Mouse (Mus musculus): ENCODE results near the gene Apol8.
A peak's percentile ranks its signal among the peaks of the same experiment; 100 is the strongest.

The Apol8 gene

GRCm38 (mm10) chr15:77788356-77788755, 31.6 kb upstream of the Apol8 start:
- DNase-seq (ENCODE audit: extremely low spot score, low read depth, low spot score): no peak

GRCm38 (mm10) chr15:77785807-77786206, 29.0 kb upstream of the Apol8 start:
- DNase-seq (ENCODE audit: extremely low spot score, low read depth, low spot score): no peak

- DNase-seq (ENCODE audit: extremely low spot score, low read depth, low spot score): no peak
Measured at GRCm38 (mm10) chr15:77784039-77784824, 27.4 kb upstream of the Apol8 start.

- DNase-seq (ENCODE audit: extremely low spot score, low read depth, low spot score): no peak
Measured at GRCm38 (mm10) chr15:77782449-77783014, 25.7 kb upstream of the Apol8 start.

GRCm38 (mm10) chr15:77775186-77775963, 18.6 kb upstream of the Apol8 start:
- peak; percentile 46 for DNase-seq (ENCODE audit: extremely low spot score, low read depth, low spot score)

- DNase-seq (ENCODE audit: extremely low spot score, low read depth, low spot score): no peak
Measured at GRCm38 (mm10) chr15:77774303-77774702, 17.5 kb upstream of the Apol8 start.

- DNase-seq (ENCODE audit: extremely low spot score, low read depth, low spot score): no peak
Measured at GRCm38 (mm10) chr15:77773099-77773915, 16.5 kb upstream of the Apol8 start.

GRCm38 (mm10) chr15:77770942-77771341, 14.1 kb upstream of the Apol8 start:
- DNase-seq (ENCODE audit: extremely low spot score, low read depth, low spot score): no peak

GRCm38 (mm10) chr15:77770341-77770740, 13.5 kb upstream of the Apol8 start:
- DNase-seq (ENCODE audit: extremely low spot score, low read depth, low spot score): no peak

- no peak for DNase-seq (ENCODE audit: extremely low spot score, low read depth, low spot score)
Measured at GRCm38 (mm10) chr15:77766981-77767380, 10.2 kb upstream of the Apol8 start.

GRCm38 (mm10) chr15:77765484-77766093, 8.8 kb upstream of the Apol8 start:
- DNase-seq (ENCODE audit: extremely low spot score, low read depth, low spot score): no peak

- no peak for DNase-seq (ENCODE audit: extremely low spot score, low read depth, low spot score)
Measured at GRCm38 (mm10) chr15:77764391-77765006, 7.7 kb upstream of the Apol8 start.

GRCm38 (mm10) chr15:77763702-77764101, 6.9 kb upstream of the Apol8 start:
- DNase-seq (ENCODE audit: extremely low spot score, low read depth, low spot score): no peak

- DNase-seq (ENCODE audit: extremely low spot score, low read depth, low spot score): no peak
Measured at GRCm38 (mm10) chr15:77763050-77763449, 6.2 kb upstream of the Apol8 start.

- DNase-seq (ENCODE audit: extremely low spot score, low read depth, low spot score): no peak
Measured at GRCm38 (mm10) chr15:77761561-77762380, 5.0 kb upstream of the Apol8 start.

- DNase-seq (ENCODE audit: extremely low spot score, low read depth, low spot score): no peak
Measured at GRCm38 (mm10) chr15:77761083-77761482, 4.3 kb upstream of the Apol8 start.

GRCm38 (mm10) chr15:77760037-77760436, 3.2 kb upstream of the Apol8 start:
- DNase-seq (ENCODE audit: extremely low spot score, low read depth, low spot score): no peak

GRCm38 (mm10) chr15:77757586-77758226, 903 bp upstream of the Apol8 start:
- no peak for DNase-seq (ENCODE audit: extremely low spot score, low read depth, low spot score)

GRCm38 (mm10) chr15:77756081-77756480, 722 bp downstream of the Apol8 start:
- DNase-seq (ENCODE audit: extremely low spot score, low read depth, low spot score): no peak
